Mouse (Mus musculus) urinary bladder, postnatal 4 days (tissue): ENCODE data around the gene Aifm2.

ENCODE experiments used
- DNase-seq, 2 experiments: peaks; one replicate each; pipeline ENCODE4 v3.0.0; 2021 to 2022; ENCODE audit warnings: low spot score in 2 of 2

Aifm2 gene

DNA sequence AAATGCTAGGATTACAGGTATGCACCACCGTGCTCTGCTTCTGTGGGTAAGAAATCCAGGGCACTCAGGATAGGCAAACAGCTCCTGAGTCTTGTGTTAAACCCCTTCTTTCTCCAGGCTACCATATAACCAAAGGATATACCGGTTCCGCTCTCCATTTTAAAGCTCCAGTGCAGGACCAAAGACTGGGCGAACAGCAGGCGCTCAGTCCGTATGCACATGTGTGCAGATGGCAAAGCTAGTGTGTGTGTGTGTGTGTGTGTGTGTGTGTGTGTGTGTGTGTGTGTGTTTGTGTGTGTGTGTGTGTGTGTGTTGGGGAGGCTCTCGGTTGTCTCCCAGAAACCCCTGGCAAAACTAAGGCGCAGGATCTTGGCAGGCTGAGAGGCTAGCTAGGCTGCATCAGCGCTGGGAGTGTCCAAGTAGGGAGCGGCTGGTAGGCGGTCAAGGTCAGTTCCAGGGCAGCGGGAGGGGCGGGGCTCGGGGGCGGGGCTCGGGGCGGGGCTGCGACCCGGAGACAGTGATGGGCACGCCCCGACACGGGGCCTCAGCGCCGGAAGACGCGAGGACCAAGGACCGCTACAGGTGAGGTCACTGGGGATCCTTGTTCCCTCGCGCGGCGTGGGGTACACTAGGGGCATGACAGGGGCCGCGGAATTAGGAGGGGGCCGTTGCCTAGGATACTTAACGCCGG, at the start of gene Aifm2:
Aifm2 (plus strand) TSS at position 493 of the 691 bp plus-strand sequence.
- DNase-seq: peak; percentile 66 to 78

GRCm38 (mm10) chr10:61665651-61666050, 49.4 kb upstream of the Aifm2 start:
- no peak for DNase-seq

DNA sequence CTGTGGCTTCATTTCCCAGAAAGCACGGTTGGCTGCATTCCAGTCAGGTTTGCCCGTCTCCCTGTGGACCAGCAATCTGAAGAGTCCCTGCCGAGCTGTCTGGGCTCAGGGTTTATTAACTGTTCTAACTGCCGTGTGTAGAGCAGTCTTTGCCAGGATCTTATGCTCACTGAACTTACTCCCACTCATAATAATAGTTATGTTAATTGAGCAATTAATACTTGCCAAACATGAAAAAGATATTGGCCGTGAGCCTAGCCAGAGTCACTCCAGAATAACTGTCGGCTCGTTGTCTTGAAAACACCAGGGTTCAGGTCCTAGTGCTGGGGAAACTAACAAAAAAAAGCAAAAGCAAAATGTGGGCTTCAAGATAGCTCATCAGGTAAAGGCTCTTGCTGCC, 45.8 kb upstream of the Aifm2 start:
- no peak for DNase-seq

DNA sequence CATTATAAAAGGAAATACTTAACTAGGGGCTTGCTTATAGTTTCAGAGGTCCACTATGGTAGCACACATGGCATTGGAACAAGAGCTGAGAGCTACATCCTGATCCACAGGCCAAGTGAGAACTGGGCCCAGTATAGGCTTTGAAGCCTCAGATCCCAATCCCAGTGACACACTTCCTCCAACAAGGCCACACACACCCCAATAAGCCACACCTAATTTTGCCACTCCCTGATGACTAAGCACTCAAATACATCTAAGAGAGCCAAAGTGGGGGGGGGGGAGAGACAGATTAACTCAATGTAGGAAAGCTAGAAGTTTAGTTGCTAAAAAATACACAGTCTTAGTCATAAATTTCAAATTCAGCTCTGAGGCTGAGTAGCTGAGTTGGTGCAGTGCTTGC, 45.2 kb upstream of the Aifm2 start:
- no peak for DNase-seq

GRCm38 (mm10) chr10:61670758-61671157, 44.3 kb upstream of the Aifm2 start:
- DNase-seq: no peak

DNA sequence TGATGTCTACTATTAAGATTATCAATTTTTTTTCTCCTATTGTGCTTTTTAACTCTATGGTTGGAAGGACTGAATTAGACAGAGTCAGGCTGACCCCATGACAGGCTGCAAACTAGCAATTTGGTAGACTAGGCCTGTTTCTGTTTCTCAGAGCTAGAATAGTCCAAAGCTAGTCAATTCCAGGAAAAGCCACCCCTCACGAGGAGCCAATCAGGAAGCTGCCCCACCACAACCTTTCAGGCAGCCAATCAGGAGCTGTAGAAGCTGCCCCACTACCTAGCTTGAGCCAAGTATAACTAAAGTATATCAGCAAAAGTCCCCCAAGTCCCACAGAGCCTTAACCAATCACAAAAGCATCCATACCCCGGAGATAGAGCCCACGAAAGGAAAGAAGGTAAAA, 39.1 kb upstream of the Aifm2 start:
- no peak for DNase-seq

- DNase-seq: no peak
Observed at GRCm38 (mm10) chr10:61679545-61679944, 35.5 kb upstream of the Aifm2 start.

DNA sequence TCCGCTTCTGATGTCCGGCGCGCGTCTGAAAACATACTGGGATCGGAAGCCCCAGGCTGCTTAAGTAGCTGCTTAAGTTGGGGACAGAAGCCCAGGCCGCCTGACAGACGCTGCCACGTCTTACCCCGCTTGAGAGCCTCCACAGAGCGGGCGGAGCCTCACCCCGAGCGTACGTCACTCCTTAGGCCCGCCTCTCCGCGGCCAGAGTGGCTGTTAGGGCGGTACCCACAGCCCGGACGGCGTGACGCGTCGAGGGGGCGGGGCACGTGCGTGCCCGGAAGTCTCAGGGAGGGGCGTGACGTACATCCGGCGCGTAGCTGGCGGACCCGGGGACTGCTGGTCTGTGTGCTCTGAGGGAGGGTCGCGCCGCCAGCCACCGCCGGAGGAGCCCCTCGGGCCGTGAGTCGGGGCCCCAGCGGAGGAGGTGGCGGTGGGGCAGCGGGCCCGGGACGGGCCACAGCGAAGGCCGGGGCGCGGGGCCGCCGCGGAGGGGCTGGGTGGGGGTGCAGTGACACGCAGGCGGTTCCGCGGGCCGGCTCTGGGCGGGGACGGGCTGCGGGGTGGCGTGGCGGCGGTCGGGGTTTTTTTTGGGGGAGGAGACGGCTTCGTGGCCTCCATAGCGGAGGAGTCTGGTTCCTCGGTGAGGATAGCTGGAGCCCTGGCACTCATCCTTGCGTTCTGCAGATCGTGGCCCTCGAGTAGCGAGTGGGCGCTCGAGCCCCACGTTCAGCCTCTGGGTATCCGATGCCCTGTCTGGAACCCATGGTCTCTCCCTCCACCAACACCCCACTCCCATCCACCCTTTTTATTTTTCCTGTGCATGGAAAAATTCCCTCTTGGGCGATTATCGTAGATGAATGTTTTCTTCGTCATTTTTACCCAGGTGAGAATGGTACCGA, 34.8 kb upstream of the Aifm2 start, which contains the start of gene Sar1a:
Sar1a (plus strand) TSS at position 285 of the 899 bp plus-strand sequence.
- peak; percentile 98 for DNase-seq

DNA sequence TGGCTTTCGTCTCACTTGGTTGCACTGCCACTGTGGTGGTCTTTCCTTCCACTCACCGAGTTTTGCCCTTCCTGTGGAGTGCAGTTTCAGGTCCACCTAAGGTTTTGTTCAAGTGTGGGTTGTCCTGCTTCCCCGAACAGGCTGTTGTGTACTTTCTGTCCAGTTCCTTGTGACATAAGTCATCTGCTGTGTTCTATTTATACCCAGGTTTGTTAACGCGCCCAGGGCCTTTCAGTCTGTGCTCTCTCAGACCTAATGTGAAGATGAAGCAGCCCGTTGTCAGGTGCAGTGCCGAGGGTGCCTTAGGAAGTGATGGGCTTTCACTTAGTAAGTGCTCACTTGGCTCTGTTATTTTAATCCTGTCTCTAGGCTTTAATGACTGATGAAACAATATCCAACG, 25.7 kb upstream of the Aifm2 start:
- no peak for DNase-seq

GRCm38 (mm10) chr10:61693563-61693962, 21.5 kb upstream of the Aifm2 start:
- no peak for DNase-seq

DNA sequence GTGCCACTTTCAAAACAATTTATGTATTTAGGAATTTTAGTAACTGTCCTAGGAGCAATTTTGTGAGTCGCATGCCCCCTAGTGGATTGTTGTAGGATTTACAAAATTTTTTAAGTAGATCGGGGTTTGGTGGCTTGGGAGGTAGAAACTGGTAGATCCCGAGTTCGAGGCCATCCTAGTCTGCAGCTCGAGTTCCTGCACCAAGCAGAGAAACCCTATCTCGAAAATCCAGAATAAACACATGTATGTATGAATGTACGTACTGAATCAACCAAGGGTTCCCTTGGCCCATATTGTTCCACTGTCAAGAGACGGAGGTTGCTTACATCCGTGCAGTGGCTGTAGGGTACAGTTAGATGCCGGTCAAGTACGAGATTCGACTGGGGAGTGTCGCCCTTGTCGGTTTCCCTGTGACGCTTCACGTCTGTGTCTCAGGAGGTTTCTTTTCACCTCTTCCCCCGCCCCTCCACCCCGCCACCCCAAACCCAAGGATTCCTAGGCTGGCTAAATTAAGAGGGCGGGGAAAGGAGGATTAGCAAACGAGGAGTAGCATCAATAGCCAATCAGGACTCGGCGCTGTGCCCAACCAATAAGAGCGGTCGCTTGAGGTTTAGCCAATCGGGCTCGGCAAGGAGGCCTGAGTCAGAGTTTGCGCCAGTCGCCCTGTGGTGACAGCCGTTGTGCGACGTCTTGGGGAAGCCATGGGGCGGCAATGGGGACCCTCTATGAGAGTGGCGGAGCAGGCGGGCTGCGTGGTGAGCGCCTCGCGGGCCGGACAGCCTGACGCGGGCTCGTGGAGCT, 20.0 kb upstream of the Aifm2 start, which contains the start of gene Tysnd1:
Tysnd1 (plus strand) TSS at position 645 of the 801 bp plus-strand sequence.
- peak; percentile 95 to 98 for DNase-seq

GRCm38 (mm10) chr10:61695703-61696559, 19.1 kb upstream of the Aifm2 start:
- DNase-seq: no peak

DNA sequence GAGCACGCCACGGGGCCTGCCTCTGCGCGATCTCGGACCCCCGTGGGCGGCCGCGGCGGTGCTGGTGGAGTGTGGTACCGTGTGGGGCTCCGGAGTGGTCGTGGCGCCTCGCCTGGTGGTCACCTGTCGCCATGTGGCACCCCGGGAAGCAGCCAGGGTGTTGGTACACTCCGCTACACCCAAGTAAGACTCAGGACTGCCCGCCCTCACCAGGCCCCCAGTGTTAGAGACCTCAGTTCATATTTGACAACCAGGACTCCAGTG, 18.6 kb upstream of the Aifm2 start:
- DNase-seq: no peak

DNA sequence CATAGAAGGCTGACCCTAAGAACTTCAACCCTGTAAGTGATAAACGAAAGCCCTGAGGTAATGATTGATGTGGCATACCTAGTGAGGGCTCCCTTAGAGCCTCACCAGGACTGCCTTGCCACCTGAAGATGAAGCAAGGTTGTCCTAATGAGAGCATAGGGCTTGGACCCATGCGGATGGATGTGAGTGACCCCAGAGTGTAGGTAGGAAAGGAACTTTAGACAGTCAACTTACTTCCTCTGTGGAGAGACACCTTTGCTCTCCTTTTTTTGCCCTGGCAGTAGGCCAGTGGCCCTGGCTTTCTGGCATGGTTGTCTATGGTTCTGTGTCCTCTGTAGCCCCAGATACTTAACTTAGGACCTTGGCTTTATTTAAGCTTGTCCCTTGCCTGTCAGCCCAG, 18.0 kb upstream of the Aifm2 start:
- no peak for DNase-seq

DNA sequence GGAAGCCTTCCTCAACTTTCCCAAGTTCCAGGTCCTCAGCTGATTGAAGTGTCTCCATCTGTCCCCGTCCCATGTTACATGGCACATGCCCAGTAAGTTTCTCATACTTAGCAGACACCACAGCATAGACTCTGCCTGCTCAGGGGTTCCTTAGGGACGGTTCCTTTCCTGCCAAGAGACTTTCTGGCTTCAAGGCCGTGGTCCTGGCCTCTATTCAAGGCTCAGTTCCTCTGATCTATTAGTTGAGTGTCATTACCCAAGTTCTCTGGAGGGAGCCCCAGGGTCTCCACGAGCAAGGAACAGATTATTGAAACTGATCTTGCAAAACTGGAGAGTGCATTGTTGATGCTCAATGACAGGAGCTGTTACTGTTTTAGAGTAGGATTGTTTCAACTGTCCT, 10.4 kb upstream of the Aifm2 start:
- DNase-seq: no peak

- DNase-seq: no peak
Observed at GRCm38 (mm10) chr10:61706412-61707375, 8.4 kb upstream of the Aifm2 start.

DNA sequence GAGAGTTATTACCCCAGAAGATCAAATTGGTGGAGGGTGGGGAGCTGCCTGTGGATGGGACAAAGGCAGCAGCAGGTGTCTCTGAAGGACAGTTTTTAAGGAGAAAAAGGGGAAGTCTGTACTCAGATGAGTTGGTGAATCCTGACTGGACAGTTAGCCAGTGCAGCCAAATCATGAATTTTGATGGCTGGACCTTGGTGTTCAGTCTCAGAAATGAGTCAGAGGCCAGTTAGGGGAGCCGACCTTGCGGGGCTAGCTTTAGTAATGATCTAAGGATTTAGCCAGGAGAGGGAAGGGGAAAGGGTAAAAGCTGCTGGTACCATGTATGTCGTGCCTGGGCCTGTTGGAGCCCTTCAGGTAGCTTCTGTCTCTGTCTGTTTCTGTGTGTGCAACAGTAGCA, 1.5 kb upstream of the Aifm2 start:
- DNase-seq: no peak

- DNase-seq: no peak
Observed at GRCm38 (mm10) chr10:61714146-61714545, 917 bp upstream of the Aifm2 start.

GRCm38 (mm10) chr10:61715462-61715837, 387 bp downstream of the Aifm2 start:
- no peak for DNase-seq
